Mouse (Mus musculus): Measurements from ENCODE around the gene Cbx2. TPM values are rescaled to one million over a fixed set of nuclear protein-coding genes. Genes with fewer than 3 reads are reported as not detected.

Gene Cbx2
- total RNA-seq (2017): 7.3 and 8.3 TPM in 2 replicates

DNA sequence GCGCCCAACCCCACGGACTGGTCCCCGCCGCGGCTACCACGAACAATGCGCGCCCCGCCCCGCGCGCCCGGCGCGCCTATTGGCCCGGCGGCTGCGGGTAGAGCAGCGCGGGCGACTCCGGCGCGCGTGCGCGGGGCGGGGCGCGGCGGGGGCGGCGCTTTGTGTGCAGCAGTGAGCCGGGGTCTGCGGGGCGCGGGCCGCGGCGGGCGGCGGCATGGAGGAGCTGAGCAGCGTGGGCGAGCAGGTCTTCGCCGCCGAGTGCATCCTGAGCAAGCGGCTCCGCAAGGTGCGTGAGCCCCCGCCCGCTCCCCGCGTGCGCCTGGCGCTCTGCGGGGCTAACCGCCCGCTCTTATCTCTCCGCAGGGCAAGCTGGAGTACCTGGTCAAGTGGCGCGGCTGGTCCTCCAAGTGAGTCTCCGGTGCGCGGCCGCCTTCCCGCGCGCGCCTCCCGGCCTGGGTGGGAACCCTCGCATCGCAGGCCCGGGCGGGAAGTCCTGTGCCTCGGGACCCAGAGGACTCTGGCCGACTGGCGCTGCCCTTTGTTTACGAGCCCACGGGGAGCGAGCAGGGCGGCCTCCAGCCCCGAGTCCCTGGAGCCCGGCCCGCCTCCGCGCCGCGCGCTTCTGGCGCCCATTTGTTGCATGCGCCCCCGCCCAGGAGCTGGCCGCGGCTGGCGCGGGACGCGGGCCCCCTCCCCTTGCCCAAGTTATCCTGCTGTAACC, at the start of gene Cbx2:
Cbx2 (plus strand) TSS at position 68 of the 721 bp plus-strand sequence.
- peak; percentile 60; the same call in 1 of the 2 replicates for ATAC-seq (replicated peaks; ENCODE audit: low read depth, poor library complexity, severe bottlenecking)

DNA sequence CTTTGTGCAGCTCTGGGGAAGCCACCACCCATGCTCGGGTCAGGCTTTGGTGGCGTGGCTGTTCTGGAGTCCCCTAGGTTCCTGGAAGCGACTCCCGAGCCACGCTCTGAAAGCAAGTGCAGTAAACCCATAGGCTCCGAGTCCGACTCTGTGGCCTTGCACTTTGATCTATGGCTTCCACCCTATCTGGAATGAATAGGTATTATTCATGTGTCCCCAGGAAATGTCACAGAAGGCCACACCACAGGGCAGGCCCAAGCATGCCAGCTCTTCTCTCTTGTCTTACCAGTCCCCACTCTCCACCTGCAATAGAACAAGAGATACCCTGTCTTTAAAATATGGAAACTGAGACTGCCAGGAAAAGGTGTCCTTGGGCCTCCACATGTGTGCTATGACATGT, 48.4 kb upstream of the Cbx2 start:
- ATAC-seq (replicated peaks; ENCODE audit: low read depth, poor library complexity, severe bottlenecking): no peak

DNA sequence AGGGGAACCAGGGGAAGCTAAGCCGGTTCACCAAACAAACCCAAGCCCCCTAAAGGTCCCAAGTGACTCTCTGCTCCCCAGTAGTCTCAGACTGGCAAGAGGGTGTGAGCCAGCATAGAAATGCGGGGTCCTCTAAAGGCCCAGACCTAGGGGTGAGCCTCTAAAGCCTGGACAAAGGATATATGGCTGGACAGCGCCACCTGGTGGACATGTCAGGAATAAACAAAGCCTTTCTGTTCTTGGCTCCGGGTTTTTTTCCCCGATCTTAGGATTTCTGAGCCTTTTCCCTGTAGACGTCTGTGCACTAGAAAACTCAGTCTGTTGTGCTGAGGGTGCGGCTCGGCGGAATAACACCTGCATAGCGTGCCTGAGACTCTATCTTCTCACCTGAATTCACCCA, 47.3 kb upstream of the Cbx2 start:
- peak; percentile 34; the same call in 1 of the 2 replicates for ATAC-seq (replicated peaks; ENCODE audit: low read depth, poor library complexity, severe bottlenecking)

DNA sequence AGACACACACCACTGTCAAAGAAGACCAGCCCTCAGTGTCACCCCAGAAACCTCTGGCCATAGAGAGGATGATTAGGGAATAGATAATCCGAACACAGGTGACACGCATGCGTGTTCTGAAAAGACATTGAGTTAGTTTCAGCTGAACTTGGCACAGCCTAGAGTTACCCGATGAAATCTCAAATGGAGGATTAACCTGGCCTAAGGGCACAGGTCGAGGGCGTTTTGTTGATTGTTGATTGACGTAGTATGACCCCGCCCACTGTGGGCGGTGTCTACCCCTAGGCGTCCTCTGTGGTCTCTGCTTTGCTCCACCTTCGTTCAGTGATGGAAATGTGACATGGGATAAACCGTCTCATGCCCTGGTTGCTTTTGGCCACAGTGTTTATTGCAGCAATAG, 46.8 kb upstream of the Cbx2 start:
- peak; percentile 24; the same call in 1 of the 2 replicates for ATAC-seq (replicated peaks; ENCODE audit: low read depth, poor library complexity, severe bottlenecking)

DNA sequence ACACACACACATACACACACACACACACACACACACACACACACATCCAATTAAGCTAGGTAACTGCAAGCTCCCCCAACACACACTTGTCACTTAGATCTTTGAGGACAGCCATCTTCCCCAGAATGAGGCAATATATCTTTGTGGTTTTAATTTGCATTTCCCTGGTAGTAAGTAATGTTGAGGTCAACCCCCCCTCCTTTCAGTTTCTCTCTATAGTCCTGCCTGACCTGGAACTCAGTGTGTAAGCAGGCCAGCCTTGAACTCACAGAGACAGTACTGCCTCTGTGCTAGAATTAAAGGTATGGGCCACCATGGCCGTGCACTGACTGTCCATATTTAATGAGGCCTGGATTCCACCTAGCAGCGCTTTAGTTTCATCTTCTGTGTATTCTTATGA, 42.4 kb upstream of the Cbx2 start:
- ATAC-seq (replicated peaks; ENCODE audit: low read depth, poor library complexity, severe bottlenecking): peak; percentile 69

DNA sequence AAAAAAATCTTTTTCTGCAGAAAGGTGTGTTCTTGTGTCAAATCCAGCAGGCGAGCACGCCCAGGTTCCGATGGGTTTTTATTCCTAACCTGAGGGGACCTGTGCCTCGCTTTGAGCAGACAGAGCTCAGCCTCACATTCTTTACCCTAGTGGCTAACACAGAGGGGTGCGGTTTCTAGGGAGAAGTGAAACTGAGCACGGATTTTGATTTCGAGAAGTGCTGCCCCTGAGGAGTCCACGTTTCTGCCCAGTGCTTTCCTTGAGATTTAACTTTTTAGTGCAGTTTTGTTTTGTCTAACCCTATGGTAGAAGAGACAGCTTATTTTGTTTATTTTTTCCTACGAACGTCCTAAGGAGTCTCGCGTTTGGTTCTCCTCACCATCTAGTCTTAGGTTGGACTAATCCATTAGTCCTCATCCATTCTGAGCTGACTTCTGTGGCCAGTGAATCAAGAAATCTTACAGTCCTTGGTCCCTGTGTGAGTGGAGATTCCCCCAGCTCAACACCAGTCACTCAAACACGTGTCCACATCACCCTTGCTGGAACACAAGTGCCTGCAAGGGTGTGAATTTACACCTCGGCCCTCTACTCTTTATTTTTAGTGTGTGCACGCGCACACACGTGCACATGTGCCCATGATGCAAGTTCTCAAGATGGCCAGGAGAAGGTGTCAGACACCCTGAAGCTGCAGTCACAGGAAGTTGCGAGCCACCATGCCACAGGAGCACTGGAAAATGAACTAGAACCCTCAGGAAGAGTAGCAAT, 41.6 kb upstream of the Cbx2 start:
- peak; percentile 72 for ATAC-seq (replicated peaks; ENCODE audit: low read depth, poor library complexity, severe bottlenecking)

DNA sequence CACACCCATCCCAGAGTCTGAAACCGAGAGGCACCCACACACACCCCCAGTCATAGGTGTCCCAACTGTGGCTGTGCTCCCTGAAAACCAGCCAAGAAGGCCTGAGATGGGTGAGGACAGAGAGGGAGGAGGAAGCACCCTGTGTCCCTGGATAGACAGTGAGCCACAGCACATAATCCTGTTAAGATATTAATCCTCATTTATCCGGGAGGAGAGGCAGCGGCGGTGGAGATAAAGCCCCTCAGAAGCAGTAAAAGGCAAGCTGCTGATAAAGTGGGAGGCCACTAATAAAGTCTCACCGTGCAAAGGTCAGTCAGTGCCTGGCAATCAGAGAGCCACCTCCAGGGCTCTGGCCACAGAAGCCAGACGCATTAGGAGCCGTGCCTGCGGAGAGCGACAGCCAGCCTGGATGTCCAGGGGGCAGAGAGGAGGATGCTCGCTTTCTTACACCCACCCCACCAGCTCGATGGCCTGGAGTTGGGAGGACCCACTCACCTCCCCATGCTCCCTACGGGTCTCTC, 40.1 kb upstream of the Cbx2 start:
- ATAC-seq (replicated peaks; ENCODE audit: low read depth, poor library complexity, severe bottlenecking): no peak

DNA sequence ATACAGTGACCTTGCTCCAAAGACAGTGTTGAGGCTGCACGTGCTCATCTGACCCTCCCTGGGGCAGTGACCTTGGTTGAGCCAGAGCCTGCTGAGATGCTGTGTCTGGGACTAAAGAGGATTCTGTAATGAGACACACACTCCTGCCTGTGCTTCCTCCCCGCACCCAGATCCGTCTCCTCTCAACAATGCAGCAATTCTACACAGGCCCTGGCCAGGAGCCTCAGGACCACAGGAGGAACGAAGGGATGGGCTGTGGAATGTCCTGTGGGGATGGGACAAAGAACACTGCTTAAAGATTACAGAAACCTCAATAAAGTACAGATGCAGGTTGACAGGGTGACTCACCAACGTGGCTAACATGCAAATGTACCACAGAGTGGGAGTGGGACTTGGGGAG, 37.2 kb upstream of the Cbx2 start:
- ATAC-seq (replicated peaks; ENCODE audit: low read depth, poor library complexity, severe bottlenecking): no peak

DNA sequence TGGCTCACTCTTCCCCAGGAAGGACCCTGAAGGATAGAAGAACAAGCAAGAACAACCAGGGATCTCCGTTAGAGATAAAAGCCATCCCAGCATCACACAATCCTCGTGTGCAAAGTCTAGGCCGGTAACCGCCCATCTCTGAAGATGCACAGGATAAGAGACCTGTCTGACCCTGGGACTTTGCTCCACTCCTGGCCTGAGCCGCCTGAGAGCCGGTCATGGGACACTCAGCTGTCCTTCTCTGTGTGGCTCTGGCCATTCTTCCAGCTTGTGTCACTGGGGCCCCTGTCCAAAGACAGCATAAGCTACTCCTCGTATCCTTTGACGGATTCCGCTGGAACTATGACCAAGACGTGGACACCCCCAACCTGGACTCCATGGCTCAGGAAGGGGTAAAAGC, 34.8 kb upstream of the Cbx2 start, which contains the start of gene Enpp7:
Enpp7 (plus strand) TSS at position 190 of the 400 bp plus-strand sequence.
- no peak for ATAC-seq (replicated peaks; ENCODE audit: low read depth, poor library complexity, severe bottlenecking)

DNA sequence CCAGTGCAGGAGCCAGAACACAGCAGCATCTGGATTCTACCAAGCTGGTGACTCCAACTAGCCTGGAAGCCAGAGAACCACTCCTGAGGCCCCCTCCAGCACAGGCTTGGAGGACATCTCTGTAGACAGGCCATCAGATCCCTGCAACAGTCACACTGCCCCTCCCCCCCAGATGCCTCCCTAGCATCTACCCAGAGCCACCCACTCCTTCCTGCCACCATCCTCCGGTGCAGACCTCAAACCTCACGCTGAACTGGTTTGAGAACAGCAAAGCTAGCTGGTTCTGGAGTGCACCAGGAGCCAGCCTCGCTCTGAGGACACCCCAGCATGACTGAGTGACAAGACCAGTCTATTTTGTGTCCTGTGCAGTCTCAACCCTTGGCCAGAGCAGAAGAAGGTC, 30.0 kb upstream of the Cbx2 start:
- peak; percentile 83 for ATAC-seq (replicated peaks; ENCODE audit: low read depth, poor library complexity, severe bottlenecking)

DNA sequence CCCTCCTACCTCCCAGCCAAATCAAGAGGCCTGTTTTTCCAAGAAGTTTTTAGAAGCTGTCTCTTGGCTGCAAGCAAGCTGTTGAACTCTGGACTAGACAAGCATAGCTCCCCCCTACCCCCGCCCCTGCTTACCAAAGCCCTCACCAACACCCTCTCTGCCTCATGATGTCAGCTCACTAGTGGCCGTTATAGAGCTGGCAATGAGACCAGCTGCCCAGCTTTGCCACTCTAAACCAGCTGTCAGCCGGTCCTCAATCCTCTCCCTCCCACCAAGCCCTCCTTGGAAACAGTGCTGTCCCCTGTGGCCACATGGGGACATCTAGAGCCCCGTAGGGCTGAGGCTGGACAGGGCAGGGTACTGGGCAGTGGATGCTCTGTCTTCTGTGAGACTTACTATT, 27.3 kb upstream of the Cbx2 start:
- no peak for ATAC-seq (replicated peaks; ENCODE audit: low read depth, poor library complexity, severe bottlenecking)

DNA sequence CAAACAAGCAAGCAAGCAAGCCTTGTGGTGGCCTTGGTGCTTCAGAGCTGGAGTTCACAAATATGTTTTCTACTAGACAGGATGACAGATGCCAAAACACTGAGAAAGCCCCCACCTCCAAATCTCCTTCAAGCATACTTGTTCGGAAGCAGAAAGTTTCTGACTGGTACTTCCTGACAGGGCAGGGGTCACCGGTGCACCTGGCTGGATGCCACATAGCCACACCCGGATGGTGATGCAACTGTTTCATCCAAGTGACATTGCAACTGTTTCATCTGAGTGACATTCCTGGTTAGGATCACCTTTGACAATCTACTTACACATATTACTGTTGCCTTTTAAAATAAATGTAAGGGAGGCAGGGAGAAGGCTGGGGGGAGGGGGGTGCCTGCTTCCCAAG, 25.6 kb upstream of the Cbx2 start:
- ATAC-seq (replicated peaks; ENCODE audit: low read depth, poor library complexity, severe bottlenecking): no peak

DNA sequence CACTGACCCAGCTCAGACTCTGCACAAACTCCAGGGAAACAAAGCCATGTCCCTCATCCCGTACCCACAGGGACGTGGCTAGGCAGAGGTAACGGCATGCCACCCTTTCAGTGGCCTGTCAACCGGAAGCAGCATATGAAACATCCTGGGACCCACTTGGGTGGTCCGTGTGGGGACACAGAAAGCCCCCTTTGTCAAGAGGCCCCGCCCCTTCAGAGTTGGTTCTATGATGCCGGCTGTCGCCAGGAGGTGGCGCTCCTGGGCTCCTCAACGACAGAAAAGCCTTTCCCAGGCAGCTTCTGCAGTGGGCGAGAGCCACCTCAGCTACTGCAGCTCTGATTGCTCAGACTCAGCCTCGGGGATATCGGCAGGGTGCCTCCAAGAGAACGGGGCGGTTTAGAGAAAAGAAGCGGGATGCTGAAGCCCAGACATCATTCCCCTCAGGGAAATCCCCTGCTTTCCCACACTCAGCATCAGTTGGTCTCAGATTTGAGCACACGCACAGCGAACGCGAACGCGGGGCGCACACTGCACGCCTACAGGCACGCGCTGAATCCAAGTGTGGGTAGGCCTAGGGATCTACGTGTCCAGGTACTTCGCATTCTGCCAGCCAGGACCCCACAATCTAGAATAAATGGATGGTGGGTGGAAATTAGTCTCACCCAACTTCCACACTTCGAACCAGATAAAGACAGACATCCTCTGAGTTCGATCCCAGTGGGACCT, 24.1 kb upstream of the Cbx2 start:
- ATAC-seq (replicated peaks; ENCODE audit: low read depth, poor library complexity, severe bottlenecking): peak; percentile 86

DNA sequence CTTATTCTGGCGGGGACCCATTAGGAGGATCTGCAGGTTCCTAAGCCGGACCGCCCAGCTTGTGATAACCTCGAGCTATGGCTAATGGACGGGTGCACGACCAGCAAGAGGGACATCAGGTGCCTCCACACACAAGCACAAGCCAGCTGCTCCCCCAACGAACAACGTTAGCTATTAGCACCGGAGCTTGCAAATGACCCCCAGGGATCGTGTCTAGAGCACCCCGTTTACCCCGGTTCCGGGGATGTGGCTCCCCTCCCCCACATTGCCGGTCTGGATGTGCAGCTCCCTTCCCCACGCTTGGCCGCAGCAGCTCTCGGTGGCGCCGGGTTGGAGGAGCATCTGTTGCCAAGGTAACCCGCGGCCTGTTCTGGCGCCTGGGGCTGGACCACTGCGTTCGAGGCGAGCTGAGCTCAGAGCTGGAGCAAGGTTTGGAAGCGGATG, 23.4 kb upstream of the Cbx2 start:
- no peak for ATAC-seq (replicated peaks; ENCODE audit: low read depth, poor library complexity, severe bottlenecking)

DNA sequence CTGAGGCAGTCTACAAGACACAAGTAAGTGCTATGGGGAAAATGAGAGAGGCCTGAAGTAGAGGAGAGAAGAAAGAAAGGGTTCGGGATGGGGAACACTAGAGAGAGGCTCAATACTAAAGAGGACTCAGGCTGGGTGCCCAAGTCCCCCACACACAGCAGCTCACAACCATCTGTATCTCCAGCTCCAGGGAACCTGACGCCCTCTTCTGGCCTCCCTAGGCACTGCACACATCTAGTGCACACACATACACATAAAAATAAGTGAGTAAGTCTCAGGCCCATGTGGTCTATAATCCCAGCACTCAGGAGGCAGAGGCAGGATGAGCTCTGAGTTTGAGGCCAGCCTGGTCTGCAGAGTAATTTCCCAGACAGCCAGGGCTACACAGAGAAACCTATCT, 21.9 kb upstream of the Cbx2 start:
- no peak for ATAC-seq (replicated peaks; ENCODE audit: low read depth, poor library complexity, severe bottlenecking)

DNA sequence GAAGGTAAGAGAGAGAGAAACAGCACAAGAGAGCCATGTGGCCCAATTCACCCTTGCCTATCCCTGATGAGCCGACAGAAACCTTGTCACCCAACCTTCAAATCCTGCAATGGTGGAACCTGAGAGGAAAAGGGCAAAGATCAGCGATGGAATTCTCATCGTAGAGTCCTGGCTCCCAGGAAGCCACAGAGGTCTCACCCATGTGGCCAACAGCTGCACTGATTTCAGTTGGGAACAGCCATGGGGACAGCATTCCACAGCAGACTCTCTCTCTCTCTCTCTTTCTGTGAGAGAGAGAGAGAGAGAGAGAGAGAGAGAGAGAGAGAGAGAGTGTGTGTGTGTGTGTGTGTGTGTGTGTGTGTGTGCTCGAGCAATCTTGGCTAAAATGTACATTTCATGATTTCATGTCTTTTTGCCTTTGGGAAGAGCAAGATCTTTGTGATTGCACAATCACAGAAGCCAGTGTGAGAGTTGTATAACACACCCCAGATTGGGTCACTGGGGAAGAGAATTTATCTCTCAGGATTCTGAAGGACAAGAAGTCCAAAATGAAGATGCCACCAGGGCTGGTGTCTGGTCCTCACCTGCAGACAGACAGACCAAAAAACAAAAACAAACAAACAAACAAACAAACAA, 21.2 kb upstream of the Cbx2 start:
- no peak for ATAC-seq (replicated peaks; ENCODE audit: low read depth, poor library complexity, severe bottlenecking)

DNA sequence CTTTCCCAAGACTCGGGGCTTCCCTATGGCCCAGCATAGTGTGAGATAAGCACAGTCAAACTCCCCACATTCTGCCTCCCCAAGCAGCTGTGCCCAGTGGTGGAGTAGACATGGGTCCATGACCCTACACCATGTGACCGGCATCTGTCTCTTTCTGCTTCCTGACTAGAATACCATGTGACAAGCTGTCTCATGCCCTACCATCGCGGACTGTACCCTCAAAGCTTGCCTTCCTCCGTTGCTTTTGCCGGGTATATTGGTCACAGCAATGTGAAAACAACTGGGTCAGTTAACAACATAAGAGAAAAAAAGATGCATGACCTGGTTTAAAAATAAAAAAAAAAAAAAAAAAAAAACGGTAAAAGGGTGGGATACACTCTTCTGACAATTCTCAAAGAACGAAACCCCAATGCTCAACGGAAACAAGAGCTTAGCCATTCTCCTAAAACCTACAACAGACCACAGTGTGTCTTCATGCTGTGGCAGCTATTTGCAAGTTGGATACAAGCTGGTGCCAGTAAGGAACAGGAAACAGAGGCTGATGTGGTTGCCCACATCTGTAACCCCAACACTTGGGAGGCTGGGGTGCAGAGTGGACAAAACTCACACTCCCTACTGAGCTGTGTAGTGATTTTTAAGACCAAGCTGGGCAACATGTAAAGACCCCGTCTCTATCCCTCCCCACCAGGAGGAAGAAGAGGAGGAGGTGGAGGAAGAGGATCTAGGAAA, 17.1 kb upstream of the Cbx2 start:
- peak; percentile 94 for ATAC-seq (replicated peaks; ENCODE audit: low read depth, poor library complexity, severe bottlenecking)

DNA sequence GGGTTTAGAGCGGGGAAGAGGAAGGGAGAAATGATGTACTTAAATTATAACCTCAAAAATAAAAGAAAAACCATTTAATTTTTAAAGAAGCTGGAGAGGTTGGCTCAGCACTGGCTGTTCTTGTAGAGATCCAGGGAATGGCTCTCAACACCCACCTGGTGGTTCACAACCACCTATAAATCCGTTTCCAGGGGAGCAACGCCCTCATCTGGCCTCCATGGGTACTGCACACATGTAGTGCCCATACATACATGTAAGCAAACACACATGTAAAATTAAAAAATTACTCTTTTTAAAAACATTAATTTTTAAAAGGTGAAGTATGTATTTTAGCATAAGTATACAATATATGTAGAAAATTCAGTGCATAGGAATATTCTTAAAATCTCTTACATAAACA, 16.3 kb upstream of the Cbx2 start:
- ATAC-seq (replicated peaks; ENCODE audit: low read depth, poor library complexity, severe bottlenecking): no peak
